Mouse (Mus musculus): ENCODE results near the gene Theg. TPM values are rescaled to one million over a fixed set of nuclear protein-coding genes. Genes with fewer than 3 reads are reported as not detected.

The Theg gene
- polyA plus RNA-seq, 1 experiment from 2014 or later: not detected

- Histone ChIP-seq H3K9ac (replicated peaks) (no peak overlapping the region), H3K27ac (ENCODE audit: low read depth) (no peak overlapping the region), H3K9me3 (ENCODE audit: low read length) (no peaks in the 10 kb centered on the region), H3K27me3 (ENCODE audit: insufficient read depth, low read length) (no peaks in the 10 kb centered on the region), H3K4me3 (ENCODE audit: low read depth, low read length) (no peak overlapping the region), H3K4me2 (ENCODE audit: low read depth, low read length) (no peak overlapping the region), H3K36me3 (replicated peaks; ENCODE audit: insufficient read depth, low read length) (no peaks in the 10 kb centered on the region), H3K4me1 (ENCODE audit: insufficient read depth) (no peaks in the 10 kb centered on the region)
- ATAC-seq (no peak), DNase-seq (peak; percentile 3)
- no peak for TF ChIP-seq CTCF (IDR thresholded peaks at IDR 0.05; ENCODE audit: low read depth)
- TF ChIP-seq EP300 (IDR thresholded peaks at IDR 0.05; ENCODE audit: low read depth): no peak
- WGBS (ENCODE audit: insufficient replicate concordance): 69% methylated on average over 8 of the region's 8 CpGs
Observed at GRCm38 (mm10) chr10:79574350-79574749, 12.8 kb downstream of the Theg start.

GRCm38 (mm10) chr10:79573611-79574010 lies 13.5 kb downstream of the Theg start:
- Histone ChIP-seq H3K36me3 (replicated peaks; ENCODE audit: insufficient read depth, low read length) (no peaks in the 10 kb centered on the region), H3K4me2 (ENCODE audit: low read depth, low read length) (no peak overlapping the region), H3K27ac (ENCODE audit: low read depth) (no peak overlapping the region), H3K9me3 (ENCODE audit: low read length) (no peaks in the 10 kb centered on the region), H3K4me1 (ENCODE audit: insufficient read depth) (no peaks in the 10 kb centered on the region), H3K4me3 (ENCODE audit: low read depth, low read length) (no peak overlapping the region), H3K9ac (replicated peaks) (no peak overlapping the region), H3K27me3 (ENCODE audit: insufficient read depth, low read length) (no peaks in the 10 kb centered on the region)
- TF ChIP-seq CTCF (IDR thresholded peaks at IDR 0.05; ENCODE audit: low read depth): no peak
- TF ChIP-seq EP300 (IDR thresholded peaks at IDR 0.05; ENCODE audit: low read depth): no peak
- ATAC-seq (no peak), DNase-seq (peak; percentile 10)
- 78% methylated on average over 6 of the region's 6 CpGs for WGBS (ENCODE audit: insufficient replicate concordance)

DNA sequence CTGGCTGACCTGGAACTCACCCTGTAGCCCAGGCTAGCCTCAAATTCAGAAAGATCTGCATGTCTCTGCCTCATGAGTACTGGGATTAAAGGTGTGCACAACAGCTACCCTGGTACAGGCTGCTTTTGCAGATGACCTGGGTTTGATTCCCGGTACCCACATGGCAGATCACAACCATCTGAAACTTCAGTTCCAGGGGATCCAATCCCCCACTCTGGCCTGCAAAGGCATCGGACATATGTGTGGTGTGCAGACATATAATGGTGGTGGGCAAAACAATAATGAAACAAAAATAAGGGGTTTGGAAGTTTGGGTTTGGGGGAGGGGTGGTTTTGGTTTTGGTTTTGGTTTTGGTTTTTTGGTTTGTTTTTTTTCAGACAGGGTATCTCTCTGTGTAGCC lies 15.8 kb downstream of the Theg start:
- Histone ChIP-seq H3K27me3 (ENCODE audit: insufficient read depth, low read length) (no peaks in the 10 kb centered on the region), H3K4me3 (ENCODE audit: low read depth, low read length) (no peak overlapping the region), H3K9me3 (ENCODE audit: low read length) (no peaks in the 10 kb centered on the region), H3K9ac (replicated peaks) (no peak overlapping the region), H3K4me1 (ENCODE audit: insufficient read depth) (no peaks in the 10 kb centered on the region), H3K36me3 (replicated peaks; ENCODE audit: insufficient read depth, low read length) (no peaks in the 10 kb centered on the region), H3K4me2 (ENCODE audit: low read depth, low read length) (no peak overlapping the region), H3K27ac (ENCODE audit: low read depth) (no peak overlapping the region)
- 79% methylated on average over 2 of the region's 2 CpGs for WGBS (ENCODE audit: insufficient replicate concordance)
- ATAC-seq (no peak), DNase-seq (peak; percentile 6)
- TF ChIP-seq EP300 (IDR thresholded peaks at IDR 0.05; ENCODE audit: low read depth): no peak
- no peak for TF ChIP-seq CTCF (IDR thresholded peaks at IDR 0.05; ENCODE audit: low read depth)

DNA sequence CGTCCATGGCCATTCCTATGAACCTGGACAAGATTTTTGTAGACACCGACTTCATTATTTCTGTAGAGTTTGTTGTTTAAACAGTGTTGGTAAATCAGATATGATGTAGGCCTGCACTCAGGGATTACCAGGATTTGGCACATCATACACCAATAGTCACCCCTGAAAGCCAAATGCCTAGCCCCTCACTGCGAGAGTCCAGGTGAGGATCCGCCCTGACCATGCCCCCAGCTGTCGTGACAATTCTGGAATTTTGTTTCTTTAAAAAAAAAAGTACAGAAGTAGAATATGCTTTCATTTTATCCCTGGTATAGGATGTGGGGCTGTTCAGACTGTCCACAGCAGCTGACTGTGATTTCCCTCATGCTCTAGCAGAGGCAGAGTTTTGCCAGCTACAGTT lies 17.2 kb downstream of the Theg start:
- TF ChIP-seq CTCF (IDR thresholded peaks at IDR 0.05; ENCODE audit: low read depth): no peak
- TF ChIP-seq EP300 (IDR thresholded peaks at IDR 0.05; ENCODE audit: low read depth): no peak
- DNase-seq (peak; percentile 6), ATAC-seq (no peak)
- no peaks in the 10 kb centered on the region for H3K9me3 ChIP-seq (ENCODE audit: low read length)
- H3K9ac ChIP-seq (replicated peaks): no peak overlapping the region
- H3K27ac ChIP-seq (ENCODE audit: low read depth): no peak overlapping the region
- 76% methylated on average over 5 of the region's 5 CpGs for WGBS (ENCODE audit: insufficient replicate concordance)
- H3K27me3 ChIP-seq (ENCODE audit: insufficient read depth, low read length): no peaks in the 10 kb centered on the region
- no peak overlapping the region for H3K4me2 ChIP-seq (ENCODE audit: low read depth, low read length)
- H3K4me3 ChIP-seq (ENCODE audit: low read depth, low read length): no peak overlapping the region
- no peaks in the 10 kb centered on the region for H3K4me1 ChIP-seq (ENCODE audit: insufficient read depth)
- H3K36me3 ChIP-seq (replicated peaks; ENCODE audit: insufficient read depth, low read length): no peaks in the 10 kb centered on the region

GRCm38 (mm10) chr10:79559716-79560115 lies 27.4 kb downstream of the Theg start:
- no peak for ATAC-seq
- H3K9me3 ChIP-seq (ENCODE audit: low read length): no peaks in the 10 kb centered on the region
- no peaks in the 10 kb centered on the region for H3K36me3 ChIP-seq (replicated peaks; ENCODE audit: insufficient read depth, low read length)
- H3K27ac ChIP-seq (ENCODE audit: low read depth): no peak overlapping the region
- peaks cover 3% of the 10 kb centered on the region; the same call in 1 of the 2 replicates for H3K4me1 ChIP-seq (ENCODE audit: insufficient read depth)
- no peak overlapping the region for H3K9ac ChIP-seq (replicated peaks)
- no peak overlapping the region for H3K4me3 ChIP-seq (ENCODE audit: low read depth, low read length)
- WGBS (ENCODE audit: insufficient replicate concordance): 82% methylated on average over 2 of the region's 2 CpGs
- no peaks in the 10 kb centered on the region for H3K27me3 ChIP-seq (ENCODE audit: insufficient read depth, low read length)
- H3K4me2 ChIP-seq (ENCODE audit: low read depth, low read length): no peak overlapping the region
- DNase-seq: peak; percentile 2
- no peak for TF ChIP-seq EP300 (IDR thresholded peaks at IDR 0.05; ENCODE audit: low read depth)
- TF ChIP-seq CTCF (IDR thresholded peaks at IDR 0.05; ENCODE audit: low read depth): no peak

DNA sequence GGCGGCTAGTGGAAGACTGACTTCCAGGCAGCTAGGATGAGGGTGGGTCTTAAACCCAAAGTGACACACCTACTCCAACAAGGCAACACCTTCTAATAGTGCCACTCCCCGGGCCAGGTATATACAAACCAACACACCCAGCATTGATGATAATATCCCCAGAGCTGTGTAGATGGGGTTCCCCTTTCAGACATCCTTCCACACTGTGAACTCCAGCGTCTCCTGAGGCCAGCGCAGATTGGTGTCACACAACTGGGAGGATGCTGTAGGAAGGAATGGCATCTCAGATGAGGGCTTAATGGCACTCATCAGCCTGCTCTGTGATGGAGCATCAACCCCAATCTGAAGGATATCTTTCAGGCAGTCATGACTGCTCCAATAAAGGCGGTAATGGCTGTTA lies 29.6 kb downstream of the Theg start:
- H3K27me3 ChIP-seq (ENCODE audit: insufficient read depth, low read length): no peaks in the 10 kb centered on the region
- H3K27ac ChIP-seq (ENCODE audit: low read depth): no peak overlapping the region
- no peaks in the 10 kb centered on the region for H3K9me3 ChIP-seq (ENCODE audit: low read length)
- H3K4me3 ChIP-seq (ENCODE audit: low read depth, low read length): no peak overlapping the region
- H3K36me3 ChIP-seq (replicated peaks; ENCODE audit: insufficient read depth, low read length): no peaks in the 10 kb centered on the region
- WGBS (ENCODE audit: insufficient replicate concordance): 89% methylated on average over 5 of the region's 5 CpGs
- H3K4me1 ChIP-seq (ENCODE audit: insufficient read depth): peaks cover 18% of the 10 kb centered on the region
- ATAC-seq (no peak), DNase-seq (peak; percentile 7)
- H3K4me2 ChIP-seq (ENCODE audit: low read depth, low read length): no peak overlapping the region
- H3K9ac ChIP-seq (replicated peaks): no peak overlapping the region
- TF ChIP-seq EP300 (IDR thresholded peaks at IDR 0.05; ENCODE audit: low read depth) (no peak), CTCF (IDR thresholded peaks at IDR 0.05; ENCODE audit: low read depth) (no peak)

- Histone ChIP-seq H3K4me2 (ENCODE audit: low read depth, low read length) (no peak overlapping the region), H3K36me3 (replicated peaks; ENCODE audit: insufficient read depth, low read length) (no peaks in the 10 kb centered on the region), H3K9ac (replicated peaks) (no peak overlapping the region), H3K27ac (ENCODE audit: low read depth) (no peak overlapping the region), H3K4me3 (ENCODE audit: low read depth, low read length) (no peak overlapping the region), H3K27me3 (ENCODE audit: insufficient read depth, low read length) (no peaks in the 10 kb centered on the region), H3K4me1 (ENCODE audit: insufficient read depth) (peaks cover 18% of the 10 kb centered on the region), H3K9me3 (ENCODE audit: low read length) (no peaks in the 10 kb centered on the region)
- ATAC-seq (no peak), DNase-seq (peak; percentile 4)
- TF ChIP-seq EP300 (IDR thresholded peaks at IDR 0.05; ENCODE audit: low read depth) (no peak), CTCF (IDR thresholded peaks at IDR 0.05; ENCODE audit: low read depth) (no peak)
- 80% methylated on average over 5 of the region's 5 CpGs for WGBS (ENCODE audit: insufficient replicate concordance)
Observed at GRCm38 (mm10) chr10:79556951-79557350, 30.2 kb downstream of the Theg start.

Measured in liver, postnatal 0 days (tissue).